Mouse (Mus musculus): ENCODE measurements around the gene Fbln5. TPM values are rescaled to one million over a fixed set of nuclear protein-coding genes. Genes with fewer than 3 reads are reported as not detected.
A peak's percentile ranks its signal among the peaks of the same experiment; 100 is the strongest.

Gene Fbln5
- 1.1 and 6.0 TPM in 2 replicates for polyA plus RNA-seq (2014; fragmentation: Nextera tagmentation; extraction: Ambion mirVana)

DNA sequence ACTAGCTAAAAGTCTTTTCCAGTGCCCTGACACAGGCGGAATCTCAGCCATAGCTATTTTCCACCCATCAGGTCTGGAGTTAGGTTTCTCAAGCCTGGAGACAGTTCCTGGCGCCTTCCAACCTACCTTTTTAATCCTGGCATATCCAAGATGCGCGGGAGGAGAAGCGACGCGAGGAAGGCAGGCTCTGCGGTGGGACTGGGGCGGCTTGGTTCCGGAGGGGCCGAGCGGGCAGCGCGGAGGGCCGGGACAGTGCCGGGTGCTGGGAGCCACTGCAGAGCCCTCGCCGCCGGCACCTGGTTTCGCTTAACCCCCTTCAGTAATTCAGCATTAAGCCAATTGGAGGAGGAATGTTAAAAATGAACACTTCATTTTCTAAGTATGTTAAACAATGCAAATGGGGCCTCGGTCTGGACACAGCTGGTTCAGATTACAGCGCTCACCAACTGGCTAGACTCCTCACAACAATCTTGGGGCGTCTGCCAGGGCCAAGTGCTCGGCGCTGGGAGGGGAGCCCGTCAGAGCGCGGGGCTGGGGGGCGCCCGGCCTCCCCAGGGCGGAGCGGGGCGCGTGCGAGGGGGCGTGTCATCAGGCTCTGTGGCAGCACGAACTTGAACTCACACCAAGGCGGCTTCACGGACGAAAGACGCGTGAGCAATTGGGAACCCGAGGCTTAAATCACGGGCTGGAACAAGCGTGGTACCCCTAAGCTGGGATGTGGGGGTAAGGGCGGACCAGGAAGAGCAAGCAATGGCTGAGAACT is at the start of gene Fbln5:
Gene Fbln5 (minus strand): TSS at position 448 of the 763 bp plus-strand sequence.
- Histone ChIP-seq H3K9ac (replicated peaks; ENCODE audit: low read length) (peak within 1 kb of the TSS; percentile 51), H3K36me3 (ENCODE audit: control insufficient read depth, insufficient read depth, low read length) (no peaks in the 10 kb centered on the region), H3K4me3 (replicated peaks; ENCODE audit: low read depth, low read length) (peak within 1 kb of the TSS; percentile 45), H3K27me3 (ENCODE audit: control insufficient read depth, insufficient read depth, low read length) (peaks cover 10% of the 10 kb centered on the region), H3K9me3 (ENCODE audit: control insufficient read depth, low read length) (no peaks in the 10 kb centered on the region), H3K4me1 (ENCODE audit: control insufficient read depth, insufficient read depth, low read length) (0 out of 2 replicates have a peak, but pooled peaks cover 4% of the 10 kb centered on the region), H3K27ac (replicated peaks; ENCODE audit: low read depth, low read length) (no peak within 1 kb of the TSS), H3K4me2 (ENCODE audit: low read length) (peak within 1 kb of the TSS; percentile 93)
- DNase-seq (peak; percentile 63), ATAC-seq (ENCODE audit: low FRiP score, low TSS enrichment) (peak; percentile 49; the same call in 1 of the 2 replicates)
- under 1% methylated on average over 46 of the region's 46 CpGs for WGBS

DNA sequence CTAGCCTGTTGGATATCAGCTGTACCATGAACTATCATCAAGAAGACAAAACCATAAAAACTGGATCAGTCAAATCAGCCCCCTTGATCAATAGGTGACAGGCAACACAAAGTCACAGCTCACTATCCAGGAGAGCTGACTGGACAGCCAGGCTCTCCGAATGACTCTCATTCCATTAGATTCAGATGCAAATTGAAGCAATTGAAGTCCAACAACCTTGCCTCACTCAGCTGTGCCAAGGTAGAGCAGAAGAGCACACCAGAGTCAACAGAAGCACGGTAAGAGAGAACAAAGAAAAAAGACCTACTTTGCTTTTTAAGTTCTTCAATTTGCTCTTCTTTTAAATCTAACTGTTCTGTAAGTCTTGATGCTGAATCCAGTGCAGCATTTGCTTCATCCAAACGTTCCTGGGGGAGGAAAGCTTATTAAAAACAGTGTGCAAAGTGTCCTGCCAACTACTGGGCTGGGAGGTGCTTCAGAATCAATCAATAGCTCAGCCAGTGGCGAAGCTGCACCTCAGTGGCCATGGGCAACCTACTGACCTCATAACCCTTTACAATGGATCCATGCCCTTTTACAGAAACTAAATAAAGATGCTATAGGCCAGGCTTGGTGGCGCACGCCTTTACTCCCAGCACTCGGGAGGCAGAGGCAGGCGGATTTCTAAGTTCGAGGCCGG is 43.6 kb upstream of the Fbln5 start:
- Histone ChIP-seq H3K9me3 (ENCODE audit: control insufficient read depth, low read length) (no peaks in the 10 kb centered on the region), H3K4me2 (ENCODE audit: low read length) (no peak overlapping the region), H3K4me3 (replicated peaks; ENCODE audit: low read depth, low read length) (no peak overlapping the region), H3K36me3 (ENCODE audit: control insufficient read depth, insufficient read depth, low read length) (peaks cover 25% of the 10 kb centered on the region), H3K4me1 (ENCODE audit: control insufficient read depth, insufficient read depth, low read length) (no peaks in the 10 kb centered on the region), H3K27ac (replicated peaks; ENCODE audit: low read depth, low read length) (no peak overlapping the region), H3K27me3 (ENCODE audit: control insufficient read depth, insufficient read depth, low read length) (no peaks in the 10 kb centered on the region), H3K9ac (replicated peaks; ENCODE audit: low read length) (no peak overlapping the region)
- DNase-seq (no peak), ATAC-seq (ENCODE audit: low FRiP score, low TSS enrichment) (no peak)
- 87% methylated on average over 10 of the region's 10 CpGs for WGBS

- H3K9ac ChIP-seq (replicated peaks; ENCODE audit: low read length) = no peak overlapping the region
- no peak overlapping the region for H3K4me2 ChIP-seq (ENCODE audit: low read length)
- H3K4me3 ChIP-seq (replicated peaks; ENCODE audit: low read depth, low read length) = no peak overlapping the region
- ATAC-seq (ENCODE audit: low FRiP score, low TSS enrichment) (no peak), DNase-seq (no peak)
- H3K36me3 ChIP-seq (ENCODE audit: control insufficient read depth, insufficient read depth, low read length) = peaks cover 25% of the 10 kb centered on the region
- no peak overlapping the region for H3K27ac ChIP-seq (replicated peaks; ENCODE audit: low read depth, low read length)
- H3K9me3 ChIP-seq (ENCODE audit: control insufficient read depth, low read length) = no peaks in the 10 kb centered on the region
- no peaks in the 10 kb centered on the region for H3K4me1 ChIP-seq (ENCODE audit: control insufficient read depth, insufficient read depth, low read length)
- no peaks in the 10 kb centered on the region for H3K27me3 ChIP-seq (ENCODE audit: control insufficient read depth, insufficient read depth, low read length)
- WGBS = 98% methylated on average over 1 of the region's 1 CpGs
Measured at GRCm38 (mm10) chr12:101860256-101860655, 41.4 kb upstream of the Fbln5 start.

DNA sequence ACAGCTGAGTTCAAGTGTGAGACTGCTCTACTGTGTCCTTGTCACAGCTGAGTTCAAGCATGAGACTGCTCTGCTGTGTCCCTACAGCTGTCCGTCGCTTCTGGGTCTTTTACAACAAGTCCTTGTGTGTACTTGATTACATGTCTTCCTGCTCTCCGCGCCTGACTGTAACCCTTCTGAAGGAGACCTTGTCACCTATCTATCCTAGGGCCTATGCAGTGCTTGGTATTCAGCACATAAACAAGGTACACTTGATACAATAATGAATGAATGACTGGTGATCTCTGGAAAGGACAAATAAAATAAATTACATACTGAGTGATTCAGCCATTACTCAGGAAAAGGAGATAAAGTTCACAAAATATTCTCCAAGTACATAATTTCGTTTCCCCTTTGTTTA is 39.2 kb upstream of the Fbln5 start:
- Histone ChIP-seq H3K4me3 (replicated peaks; ENCODE audit: low read depth, low read length) (no peak overlapping the region), H3K4me2 (ENCODE audit: low read length) (no peak overlapping the region), H3K27ac (replicated peaks; ENCODE audit: low read depth, low read length) (no peak overlapping the region), H3K9me3 (ENCODE audit: control insufficient read depth, low read length) (no peaks in the 10 kb centered on the region), H3K4me1 (ENCODE audit: control insufficient read depth, insufficient read depth, low read length) (no peaks in the 10 kb centered on the region), H3K27me3 (ENCODE audit: control insufficient read depth, insufficient read depth, low read length) (no peaks in the 10 kb centered on the region), H3K36me3 (ENCODE audit: control insufficient read depth, insufficient read depth, low read length) (peaks cover 21% of the 10 kb centered on the region), H3K9ac (replicated peaks; ENCODE audit: low read length) (no peak overlapping the region)
- WGBS = 94% methylated on average over 5 of the region's 5 CpGs
- no peak for DNase-seq
- no peak for ATAC-seq (ENCODE audit: low FRiP score, low TSS enrichment)

DNA sequence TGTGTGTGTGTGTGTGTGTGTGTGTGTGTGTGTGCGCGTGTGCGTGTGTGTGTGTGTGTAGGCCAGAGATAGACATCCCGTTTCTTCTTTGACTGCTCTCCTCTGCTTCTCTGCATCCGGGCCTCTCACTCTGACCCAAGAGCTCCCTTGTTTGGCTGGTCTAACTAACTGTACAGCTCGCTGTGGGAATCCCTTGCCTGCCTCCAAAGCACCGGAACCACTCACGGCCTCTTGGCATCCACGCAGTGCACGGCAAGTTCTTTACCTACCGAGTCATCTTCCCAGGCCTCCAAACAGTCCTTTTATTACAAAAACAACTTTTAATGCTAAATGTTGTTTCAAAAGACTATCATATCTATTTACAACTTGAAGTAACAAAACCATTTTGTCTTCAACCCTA is 35.5 kb upstream of the Fbln5 start:
- Histone ChIP-seq H3K27ac (replicated peaks; ENCODE audit: low read depth, low read length) (no peak overlapping the region), H3K9me3 (ENCODE audit: control insufficient read depth, low read length) (no peaks in the 10 kb centered on the region), H3K9ac (replicated peaks; ENCODE audit: low read length) (no peak overlapping the region), H3K4me1 (ENCODE audit: control insufficient read depth, insufficient read depth, low read length) (no peaks in the 10 kb centered on the region), H3K36me3 (ENCODE audit: control insufficient read depth, insufficient read depth, low read length) (no peaks in the 10 kb centered on the region), H3K4me2 (ENCODE audit: low read length) (no peak overlapping the region), H3K27me3 (ENCODE audit: control insufficient read depth, insufficient read depth, low read length) (no peaks in the 10 kb centered on the region), H3K4me3 (replicated peaks; ENCODE audit: low read depth, low read length) (no peak overlapping the region)
- DNase-seq (no peak), ATAC-seq (ENCODE audit: low FRiP score, low TSS enrichment) (no peak)
- 95% methylated on average over 11 of the region's 11 CpGs for WGBS

- no peak overlapping the region for H3K4me2 ChIP-seq (ENCODE audit: low read length)
- ATAC-seq (ENCODE audit: low FRiP score, low TSS enrichment) = no peak
Measured at GRCm38 (mm10) chr12:101851846-101852564, 33.1 kb upstream of the Fbln5 start.

GRCm38 (mm10) chr12:101851314-101851713 is 32.5 kb upstream of the Fbln5 start:
- WGBS = 94% methylated on average over 9 of the region's 9 CpGs
- no peaks in the 10 kb centered on the region for H3K4me1 ChIP-seq (ENCODE audit: control insufficient read depth, insufficient read depth, low read length)
- H3K4me3 ChIP-seq (replicated peaks; ENCODE audit: low read depth, low read length) = no peak overlapping the region
- 0 out of 2 replicates have a peak, but pooled peaks cover 7% of the 10 kb centered on the region for H3K36me3 ChIP-seq (ENCODE audit: control insufficient read depth, insufficient read depth, low read length)
- no peak overlapping the region for H3K4me2 ChIP-seq (ENCODE audit: low read length)
- no peaks in the 10 kb centered on the region for H3K27me3 ChIP-seq (ENCODE audit: control insufficient read depth, insufficient read depth, low read length)
- H3K9ac ChIP-seq (replicated peaks; ENCODE audit: low read length) = no peak overlapping the region
- DNase-seq = no peak
- H3K9me3 ChIP-seq (ENCODE audit: control insufficient read depth, low read length) = no peaks in the 10 kb centered on the region
- H3K27ac ChIP-seq (replicated peaks; ENCODE audit: low read depth, low read length) = no peak overlapping the region
- ATAC-seq (ENCODE audit: low FRiP score, low TSS enrichment) = no peak

More at GRCm38 (mm10) chr12:101851846-101852564, 33.1 kb upstream of the Fbln5 start:
- Histone ChIP-seq H3K27me3 (ENCODE audit: control insufficient read depth, insufficient read depth, low read length) (no peaks in the 10 kb centered on the region), H3K36me3 (ENCODE audit: control insufficient read depth, insufficient read depth, low read length) (no peaks in the 10 kb centered on the region), H3K9me3 (ENCODE audit: control insufficient read depth, low read length) (no peaks in the 10 kb centered on the region), H3K4me1 (ENCODE audit: control insufficient read depth, insufficient read depth, low read length) (no peaks in the 10 kb centered on the region), H3K4me3 (replicated peaks; ENCODE audit: low read depth, low read length) (no peak overlapping the region), H3K27ac (replicated peaks; ENCODE audit: low read depth, low read length) (no peak overlapping the region), H3K9ac (replicated peaks; ENCODE audit: low read length) (no peak overlapping the region)
- DNase-seq = no peak
- 93% methylated on average over 7 of the region's 7 CpGs for WGBS

- no peak overlapping the region for H3K9ac ChIP-seq (replicated peaks; ENCODE audit: low read length)
- 92% methylated on average over 10 of the region's 10 CpGs for WGBS
Measured at GRCm38 (mm10) chr12:101836546-101837274, 17.9 kb upstream of the Fbln5 start.

More at GRCm38 (mm10) chr12:101836546-101837274, 17.9 kb upstream of the Fbln5 start:
- H3K27me3 ChIP-seq (ENCODE audit: control insufficient read depth, insufficient read depth, low read length) = no peaks in the 10 kb centered on the region
- ATAC-seq (ENCODE audit: low FRiP score, low TSS enrichment) = no peak
- H3K36me3 ChIP-seq (ENCODE audit: control insufficient read depth, insufficient read depth, low read length) = peaks cover 45% of the 10 kb centered on the region
- H3K27ac ChIP-seq (replicated peaks; ENCODE audit: low read depth, low read length) = no peak overlapping the region
- H3K4me3 ChIP-seq (replicated peaks; ENCODE audit: low read depth, low read length) = no peak overlapping the region
- no peak for DNase-seq
- H3K4me2 ChIP-seq (ENCODE audit: low read length) = no peak overlapping the region
- H3K9me3 ChIP-seq (ENCODE audit: control insufficient read depth, low read length) = no peaks in the 10 kb centered on the region
- H3K4me1 ChIP-seq (ENCODE audit: control insufficient read depth, insufficient read depth, low read length) = no peaks in the 10 kb centered on the region
